25 mouse cellular contexts compared by ENCODE assay signal in genomic region chr2:58536796-58537195, GRCm38 (mm10). TPM values are rescaled to one million over a fixed set of nuclear protein-coding genes. Genes with fewer than 3 reads are reported as not detected.
"Had no signal": no experiment of that assay in that cellular context is flagged by ENCODE, and none has a peak within 500 bp of the region (broad histone marks: within the 10 kb centered on the region; RNA-seq: fewer than 3 reads in every experiment).

No protein-coding gene starts in this region.

- H3K9me3 ChIP-seq: forebrain, embryonic 15.5 days; heart, embryonic 10.5 days; heart, embryonic 13.5 days; heart, embryonic 15.5 days; hindbrain, embryonic 13.5 days; hindbrain, embryonic 15.5 days; kidney, embryonic 15.5 days; limb, embryonic 13.5 days had no signal

- H3K4me2 ChIP-seq: forebrain, embryonic 15.5 days; heart, embryonic 13.5 days; heart, embryonic 15.5 days; hindbrain, embryonic 13.5 days; hindbrain, embryonic 15.5 days; kidney, embryonic 15.5 days; limb, embryonic 13.5 days had no signal

- ATAC-seq: forebrain, embryonic 15.5 days; forebrain, postnatal 0 days; hindbrain, postnatal 0 days; intestine, embryonic 16.5 days had no signal

- H3K27ac ChIP-seq: forebrain, embryonic 15.5 days; hindbrain, embryonic 13.5 days; hindbrain, embryonic 15.5 days; hindbrain, postnatal 0 days; kidney, embryonic 15.5 days; limb, embryonic 13.5 days had no signal

- H3K9ac ChIP-seq: forebrain, embryonic 15.5 days; forebrain, postnatal 0 days; heart, embryonic 13.5 days; heart, embryonic 15.5 days; hindbrain, embryonic 13.5 days; hindbrain, embryonic 15.5 days; kidney, embryonic 15.5 days; limb, embryonic 13.5 days had no signal

- H3K4me3 ChIP-seq: forebrain, embryonic 15.5 days; heart, embryonic 10.5 days; heart, embryonic 13.5 days; heart, embryonic 15.5 days; hindbrain, embryonic 13.5 days; hindbrain, embryonic 15.5 days; kidney, embryonic 15.5 days; limb, embryonic 13.5 days had no signal

- H3K27me3 ChIP-seq: forebrain, embryonic 15.5 days; heart, embryonic 13.5 days; heart, embryonic 15.5 days; hindbrain, embryonic 13.5 days; hindbrain, embryonic 15.5 days; kidney, embryonic 15.5 days; limb, embryonic 13.5 days had no signal

- H3K36me3 ChIP-seq: heart, embryonic 15.5 days; kidney, embryonic 15.5 days had no signal

- DNase-seq: forebrain, postnatal 0 days; gastrocnemius, postnatal 14 days; gastrocnemius, postnatal 36 days; heart, adult 18-20 months; heart, postnatal 14 days; heart, postnatal 36 days; kidney, adult 11 months; kidney, adult 2 months; kidney, adult 9 months; kidney, postnatal 14 days; kidney, postnatal 36 days; layer of hippocampus, adult 9-11 months; layer of hippocampus, postnatal 36 days; left cerebral cortex, postnatal 4 days had no signal

RNA-seq across cellular contexts. Expression of gene Upp2, which starts 30.3 kb away (rescaled TPM):
- total RNA-seq: hematopoietic stem cell, adult 5-6 weeks had no signal
